Mouse (Mus musculus) small intestine, adult 2 months (tissue): ENCODE data around the gene Slc9a1.

Experiments used
- CTCF ChIP-seq: fragments of 200-500 bp; IDR thresholded peaks from 2 replicates; pipeline ENCODE4 v1.5.1; 2012; ENCODE audit warnings: low read depth, mild to moderate bottlenecking, control low read depth, inconsistent platforms, low read length, moderate library complexity, mixed read lengths; ENCODE audit not compliant: insufficient replicate concordance, insufficient read length; ENCODE audit errors: extremely low read depth
- POLR2A ChIP-seq: fragments of 200-500 bp; IDR thresholded peaks from 2 replicates; pipeline ENCODE4 v1.6.1; 2012; ENCODE audit warnings: low read depth, mild to moderate bottlenecking, control low read depth, inconsistent platforms, low read length, moderate library complexity

DNA sequence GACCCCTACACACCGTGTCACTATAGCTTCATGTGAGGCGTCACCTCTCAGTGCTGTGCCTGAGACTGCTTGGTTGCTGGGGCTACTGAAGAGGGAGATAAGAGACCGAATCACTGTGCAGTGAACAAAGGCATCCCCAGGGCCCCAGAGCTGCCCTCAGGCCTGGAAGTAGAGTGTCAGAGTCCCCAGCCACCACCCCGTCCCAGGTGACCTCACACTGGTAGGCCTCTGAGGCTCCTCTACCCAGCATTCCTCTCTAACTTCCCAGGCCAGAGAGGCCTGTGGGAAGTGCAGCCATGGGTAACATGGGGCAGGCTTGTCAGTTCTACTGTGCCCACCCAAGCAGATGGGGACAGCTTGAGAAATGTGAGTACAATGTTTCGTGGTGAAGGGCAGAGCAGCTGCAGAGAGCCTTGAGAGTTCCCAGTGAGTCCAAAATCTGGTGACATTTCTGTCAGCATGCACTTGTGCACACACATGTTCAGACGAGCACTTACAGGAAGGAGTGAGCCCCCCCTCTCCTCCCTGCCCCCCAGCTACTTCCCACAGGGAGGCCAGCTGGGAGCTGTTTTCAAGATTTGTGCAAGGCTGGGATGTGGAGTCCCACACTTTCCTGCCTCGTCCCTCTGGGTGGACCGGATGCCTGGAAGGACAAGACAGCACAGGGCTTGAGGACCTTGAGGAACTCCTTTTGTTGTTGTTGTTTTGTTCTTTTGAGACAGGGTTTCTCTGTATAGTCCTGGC is 37.0 kb downstream of the Slc9a1 start:
- TF ChIP-seq CTCF: no peak
- TF ChIP-seq POLR2A: no peak
